Mouse (Mus musculus) ES-Bruce4 (cell line): ENCODE measurements around the gene Trmt2a.

Experiments used
- CTCF ChIP-seq: IDR thresholded peaks from one replicate; pipeline ENCODE4 v1.8.1; 2011; ENCODE audit warnings: low read depth, low read length
- EP300 ChIP-seq: IDR thresholded peaks from 2 replicates; pipeline ENCODE4 v1.6.1; 2011; ENCODE audit warnings: low read depth, low read length; ENCODE audit not compliant: insufficient read depth
- POLR2A ChIP-seq: IDR thresholded peaks from one replicate; pipeline ENCODE4 v1.8.1; 2011; ENCODE audit warnings: low read length; ENCODE audit not compliant: insufficient read depth

GRCm38 (mm10) chr16:18202061-18202460 lies 46.4 kb upstream of the Trmt2a start:
- TF ChIP-seq EP300 (no peak), CTCF (no peak), POLR2A (no peak)
